Mouse (Mus musculus): Measurements from ENCODE around the gene Rnasel.

DNA sequence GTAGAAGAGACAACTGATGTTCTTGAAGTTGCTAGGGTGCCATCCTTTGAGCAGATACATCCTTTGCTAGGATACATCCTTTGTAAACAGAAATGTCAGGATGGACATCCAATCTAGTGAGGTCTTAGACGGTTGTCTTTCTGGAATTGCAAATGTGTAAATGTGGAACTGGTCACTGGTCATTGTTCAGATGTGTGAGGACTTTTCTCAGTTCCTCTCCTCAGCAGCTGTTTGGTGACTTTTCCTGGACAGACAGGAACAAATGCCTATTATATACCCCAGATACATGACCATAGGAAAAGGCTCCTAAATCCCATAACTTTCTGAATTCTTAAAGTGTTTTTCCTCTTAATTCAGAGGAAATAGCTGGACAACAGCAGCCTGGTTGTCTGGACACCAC is 18.1 kb downstream of the Rnasel start:
- TF ChIP-seq ZC3H11A (IDR thresholded peaks at IDR 0.05; ENCODE audit: borderline replicate concordance, low read depth, low read length) (no peak), ZNF384 (IDR thresholded peaks at IDR 0.05; ENCODE audit: low read depth, low read length) (no peak)
